Comparison of ENCODE assay signal across 27 mouse cellular contexts in genomic region chr16:21156261-21156660, GRCm38 (mm10). TPM values are rescaled to one million over a fixed set of nuclear protein-coding genes. Genes with fewer than 3 reads are reported as not detected.
"Had no signal": no experiment of that assay in that cellular context is flagged by ENCODE, and none has a peak within 500 bp of the region (broad histone marks: within the 10 kb centered on the region; RNA-seq: fewer than 3 reads in every experiment).

No protein-coding gene starts in this region.

RNA-seq across cellular contexts. Expression of gene Teddm3, which starts 2.5 kb away (rescaled TPM):
- total RNA-seq: common myeloid progenitor, adult 5-6 weeks; forebrain, postnatal 0 days; gastrocnemius, adult 18-20 months; gastrocnemius, adult 2 months; gastrocnemius, adult 8-10 months; gastrocnemius, postnatal 10 days; gastrocnemius, postnatal 14 days; gastrocnemius, postnatal 25 days; gastrocnemius, postnatal 36 days; gastrocnemius, postnatal 4 days; granulocyte monocyte progenitor cell, adult 5-6 weeks; heart, adult 18-20 months; heart, adult 2 months; heart, adult 8-10 months had no signal
- polyA plus RNA-seq: embryonic facial prominence, embryonic 10.5 days; embryonic facial prominence, embryonic 11.5 days; embryonic facial prominence, embryonic 12.5 days; embryonic facial prominence, embryonic 13.5 days; erythroblast, embryonic 14.5 days; forebrain, embryonic 10.5 days; forebrain, embryonic 11.5 days; forebrain, embryonic 12.5 days; forebrain, embryonic 13.5 days; forebrain, embryonic 14.5 days; forebrain, embryonic 15.5 days; forebrain, embryonic 16.5 days; forebrain, postnatal 0 days; gonadal fat pad, adult 2 months; heart, adult 2 months had no signal

RNA-seq across cellular contexts. Expression of gene Ephb3, which starts 48.3 kb away (rescaled TPM):
- total RNA-seq: common myeloid progenitor, adult 5-6 weeks; granulocyte monocyte progenitor cell, adult 5-6 weeks had no signal
- polyA plus RNA-seq: erythroblast, embryonic 14.5 days had no signal
